Mouse (Mus musculus) heart, embryonic 15.5 days (tissue): Measurements from ENCODE around the gene Spaca1. TPM values are rescaled to one million over a fixed set of nuclear protein-coding genes. Genes with fewer than 3 reads are reported as not detected.

Experiments used
- polyA plus RNA-seq: library from polyadenylated mRNA; unstranded; fragments of >200 nt; fragmentation: Nextera tagmentation; extraction: Ambion mirVana; gene quantifications from 2 replicates; pipeline ENCODE4 v1.2.1, GENCODE M21; 2015

Gene Spaca1
- polyA plus RNA-seq, 1 experiment from 2014 or later, result 1.1 TPM

Other genes starting within 250 kb of the Spaca1 start
- gene Cnr1, start 125.6 kb downstream of the Spaca1 start, polyA plus RNA-seq, result 0.18 and 0.39 TPM in 2 replicates